Mouse (Mus musculus) hindbrain, embryonic 10.5 days (tissue): ENCODE data around the gene Crabp2. TPM values are rescaled to one million over a fixed set of nuclear protein-coding genes. Genes with fewer than 3 reads are reported as not detected.
A peak's percentile ranks its signal among the peaks of the same experiment; 100 is the strongest.
"Not testable (repeated sequence)": the region's sequence is repeated elsewhere in the genome, so short reads cannot be mapped to it uniquely, and the experiment has no call there.

Experiments
- DNase-seq: peaks from one replicate; pipeline ENCODE4 v3.0.0-alpha.2; 2017; ENCODE audit warnings: low spot score
- H3K27ac ChIP-seq: fragments of 300-500 bp; sonication (generic); 2 replicates; pipeline ENCODE4 v1.5.1; 2016; ENCODE audit warnings: mild to moderate bottlenecking, moderate library complexity
- H3K27me3 ChIP-seq: fragments of 300-500 bp; sonication (generic); 2 replicates; pipeline ENCODE4 v1.6.1; 2016; ENCODE audit warnings: mild to moderate bottlenecking; ENCODE audit not compliant: poor library complexity, insufficient read depth, severe bottlenecking
- H3K36me3 ChIP-seq: fragments of 300-500 bp; sonication (generic); 2 replicates; pipeline ENCODE4 v1.6.1; 2016; ENCODE audit warnings: mild to moderate bottlenecking, moderate library complexity
- H3K4me1 ChIP-seq: fragments of 300-500 bp; sonication (generic); replicated peaks from 2 replicates; pipeline ENCODE4 v1.6.1; 2016; ENCODE audit warnings: mild to moderate bottlenecking
- H3K4me3 ChIP-seq: fragments of 300-500 bp; sonication (generic); 2 replicates; pipeline ENCODE4 v1.5.1; 2016; ENCODE audit warnings: mild to moderate bottlenecking, moderate library complexity
- H3K9me3 ChIP-seq: fragments of 300-500 bp; sonication (generic); 2 replicates; pipeline ENCODE4 v1.6.1; 2016; ENCODE audit warnings: mild to moderate bottlenecking, moderate library complexity
- WGBS: fragments of 180-500 bp; shearing (Covaris S2); methylation state at CpG from one replicate; pipeline ENCODE4 v1.1.7; 2016; 5-methylcytosine and 5-hydroxymethylcytosine counted together
- polyA plus RNA-seq: library from polyadenylated mRNA; unstranded; fragments of >200 nt; fragmentation: Nextera tagmentation; extraction: Ambion mirVana; gene quantifications from 2 replicates; pipeline ENCODE4 v1.2.1, GENCODE M21; 2016

The Crabp2 gene
- polyA plus RNA-seq, result 956 and 1,072 TPM in 2 replicates

DNA sequence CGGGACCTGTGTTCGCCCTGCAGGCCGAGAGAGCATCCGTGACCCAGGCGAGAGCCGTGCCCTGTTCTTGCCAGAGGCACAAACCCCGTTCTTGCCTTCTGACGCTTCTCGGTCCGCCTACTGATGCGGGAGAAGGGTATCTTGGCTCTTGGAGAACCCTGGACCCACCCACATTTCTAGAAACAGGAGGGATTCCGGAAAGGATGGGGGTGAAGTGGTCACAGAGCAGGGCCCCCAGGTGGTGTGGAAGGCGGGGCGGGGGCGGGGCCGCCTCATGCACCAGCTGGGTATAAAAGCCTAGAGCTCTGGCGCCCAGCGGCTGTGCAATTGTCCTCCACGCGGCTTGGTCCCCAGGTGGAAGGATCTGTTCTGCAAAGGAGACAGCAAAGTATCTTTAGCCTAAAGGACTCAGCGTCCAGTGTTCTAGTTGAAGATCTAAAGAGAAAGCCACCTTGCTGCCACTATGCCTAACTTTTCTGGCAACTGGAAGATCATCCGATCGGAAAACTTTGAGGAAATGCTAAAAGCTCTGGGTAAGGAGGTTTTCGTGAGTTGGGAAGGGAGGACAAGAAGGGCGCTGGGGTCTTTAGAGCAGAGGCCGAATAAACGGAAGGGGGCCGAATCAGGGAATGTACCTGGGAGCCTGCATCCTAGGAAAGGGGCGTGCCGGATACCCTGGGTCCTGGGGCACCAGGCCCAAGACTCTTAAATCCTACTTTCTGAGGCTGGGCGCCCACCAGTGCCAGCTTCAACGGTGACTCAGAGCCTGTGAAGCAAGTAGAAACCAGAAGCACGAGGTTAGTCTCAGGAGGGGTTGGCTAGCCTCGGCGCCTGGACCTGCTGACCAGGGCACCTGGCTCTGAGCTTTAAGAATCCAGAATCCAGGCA, at the start of gene Crabp2:
Gene Crabp2 (plus strand): TSS at position 289 of the 888 bp plus-strand sequence.
- Histone ChIP-seq H3K27me3 (no peaks in the 10 kb centered on the region), H3K27ac (peak within 1 kb of the TSS; percentile 97), H3K4me3 (peak within 1 kb of the TSS; percentile 75), H3K4me1 (peaks cover 100% of the 10 kb centered on the region), H3K36me3 (peaks cover 32% of the 10 kb centered on the region), H3K9me3 (no peaks in the 10 kb centered on the region)
- under 1% methylated on average over 35 of the region's 35 CpGs for WGBS
- DNase-seq, result peak; percentile 81

DNA sequence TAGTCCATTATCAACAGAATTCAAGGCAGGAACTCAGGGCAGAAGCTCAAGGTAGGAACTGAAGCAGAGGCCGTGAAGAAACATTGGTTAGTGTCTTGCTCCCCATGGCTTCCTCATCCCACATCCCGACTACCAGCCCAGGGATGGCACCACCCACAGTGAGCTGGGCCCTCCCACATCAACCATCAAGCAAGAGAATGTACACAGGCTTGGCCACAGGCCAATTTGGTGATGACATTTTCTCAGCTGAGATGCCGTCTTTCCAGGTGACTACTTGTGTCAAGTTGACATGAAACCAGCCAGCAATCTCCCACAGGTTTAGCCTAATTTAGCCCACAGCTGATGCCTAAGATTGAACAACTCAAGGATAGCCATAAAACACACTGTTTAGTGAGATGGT, 49.2 kb upstream of the Crabp2 start:
- WGBS, result 75% methylated on average over 3 of the region's 3 CpGs
- no peak for DNase-seq
- H3K9me3 ChIP-seq, result no peaks in the 10 kb centered on the region
- H3K36me3 ChIP-seq, result no peaks in the 10 kb centered on the region
- no peak overlapping the region for H3K27ac ChIP-seq
- no peak overlapping the region for H3K4me3 ChIP-seq
- H3K27me3 ChIP-seq, result no peaks in the 10 kb centered on the region
- 0 out of 2 replicates have a peak, but pooled peaks cover 4% of the 10 kb centered on the region for H3K4me1 ChIP-seq

DNA sequence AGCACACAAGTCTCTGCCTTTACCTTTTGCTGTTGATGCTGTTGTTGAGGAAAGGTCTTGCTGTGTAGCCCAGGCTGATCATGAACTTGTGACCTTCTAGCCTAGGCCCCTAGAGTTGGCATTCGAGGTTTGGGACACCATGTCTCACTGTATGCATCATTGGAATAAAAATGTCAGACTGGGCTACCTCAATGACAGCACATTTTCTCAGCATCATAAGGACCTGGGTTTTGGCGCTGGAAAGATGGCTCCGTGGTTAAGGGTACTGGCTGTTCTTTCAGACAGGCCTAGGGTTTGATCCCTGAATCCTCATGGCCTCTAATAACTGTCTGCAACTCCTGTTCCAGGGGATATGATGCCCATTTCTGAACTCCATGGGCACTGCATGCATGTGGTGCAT, 48.7 kb upstream of the Crabp2 start:
- Histone ChIP-seq H3K36me3 (no peaks in the 10 kb centered on the region), H3K27ac (no peak overlapping the region), H3K4me3 (no peak overlapping the region), H3K27me3 (no peaks in the 10 kb centered on the region), H3K9me3 (no peaks in the 10 kb centered on the region), H3K4me1 (0 out of 2 replicates have a peak, but pooled peaks cover 4% of the 10 kb centered on the region)
- WGBS, result 85% methylated on average over 3 of the region's 3 CpGs
- no peak for DNase-seq

DNA sequence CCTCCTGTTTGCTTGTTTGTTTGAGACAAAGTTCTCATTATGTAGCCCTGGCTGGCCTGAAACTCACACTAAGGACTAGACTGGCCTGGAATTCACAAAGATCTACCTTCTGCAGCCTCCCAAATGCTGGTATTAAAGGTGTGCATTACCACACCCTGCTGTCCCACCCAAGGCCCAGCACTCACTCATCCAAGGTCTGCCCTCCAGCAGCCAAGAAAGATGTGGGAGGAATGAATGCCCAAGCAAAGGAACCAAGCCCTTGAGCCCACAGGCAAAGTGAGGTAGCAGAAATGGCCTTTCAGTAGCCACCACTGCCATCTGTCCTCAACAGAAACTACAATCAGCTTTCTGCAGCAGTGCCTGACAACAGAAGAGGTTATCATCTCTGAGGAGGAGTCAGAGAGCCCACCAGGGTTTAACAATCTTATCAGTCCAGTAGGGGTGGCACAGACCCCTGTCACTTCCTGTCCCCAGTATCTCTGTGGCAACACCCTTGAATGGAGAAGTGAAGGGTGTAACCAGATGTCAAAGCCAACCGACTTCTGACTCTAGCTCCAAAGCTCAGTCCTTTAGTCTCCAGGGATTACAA, 47.3 kb upstream of the Crabp2 start:
- Histone ChIP-seq H3K4me3 (no peak overlapping the region), H3K9me3 (no peaks in the 10 kb centered on the region), H3K27me3 (no peaks in the 10 kb centered on the region), H3K36me3 (no peaks in the 10 kb centered on the region), H3K4me1 (peaks cover 9% of the 10 kb centered on the region; the same call in 1 of the 2 replicates), H3K27ac (0 out of 2 replicates have a peak overlapping the region, but pooled peaks have one; percentile 40)
- WGBS, result 59% methylated on average over 1 of the region's 1 CpGs
- no peak for DNase-seq

DNA sequence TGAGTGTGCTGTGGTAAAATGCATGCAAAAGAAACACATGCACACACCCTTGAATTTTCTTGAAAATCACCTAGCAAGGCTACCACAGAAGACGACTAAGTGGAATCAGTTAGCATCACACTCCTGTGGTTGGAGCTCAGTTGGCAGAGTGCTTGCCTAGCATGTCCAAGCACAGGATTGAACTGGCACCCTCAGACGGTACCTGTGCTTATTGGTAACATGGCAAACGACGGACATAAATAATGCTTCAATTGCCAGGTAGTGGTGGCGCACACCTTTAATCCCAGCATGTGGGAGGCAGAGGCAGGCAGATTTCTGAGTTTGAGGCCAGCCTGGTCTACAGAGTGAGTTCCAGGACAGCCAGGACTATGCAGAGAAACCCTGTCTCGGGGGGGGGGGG, 46.5 kb upstream of the Crabp2 start:
- 84% methylated on average over 6 of the region's 6 CpGs for WGBS

DNA sequence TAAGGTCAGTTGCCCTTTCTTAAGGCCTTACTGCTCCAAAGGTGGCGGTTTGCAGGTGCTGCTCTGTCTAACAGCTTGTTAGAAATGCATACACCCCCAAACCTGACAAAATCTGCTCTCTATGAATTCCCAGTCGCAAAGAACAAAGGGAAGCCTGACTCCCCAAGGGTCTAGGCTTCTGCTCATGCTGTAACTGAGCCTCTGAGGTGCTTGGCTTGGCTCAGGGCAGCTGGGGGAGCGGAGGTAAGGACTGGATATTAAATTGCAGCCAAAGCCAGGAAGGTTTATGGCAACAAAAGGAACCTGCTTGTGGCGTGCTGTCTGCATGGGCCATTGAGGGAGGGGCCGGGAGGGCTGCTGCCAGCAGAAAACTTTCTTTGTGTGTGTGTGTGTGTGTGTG, 44.6 kb upstream of the Crabp2 start:
- WGBS, result 49% methylated on average over 5 of the region's 5 CpGs
- H3K27ac ChIP-seq, result peak overlapping the region; percentile 0; the same call in 1 of the 2 replicates

More for the DNA sequence above, 46.5 kb upstream of the Crabp2 start:
- not testable (repeated sequence) for H3K4me3 ChIP-seq, H3K27ac ChIP-seq, DNase-seq, H3K9me3 ChIP-seq, H3K27me3 ChIP-seq, H3K36me3 ChIP-seq
- H3K4me1 ChIP-seq, result peaks cover 10% of the 10 kb centered on the region; the same call in 1 of the 2 replicates

DNA sequence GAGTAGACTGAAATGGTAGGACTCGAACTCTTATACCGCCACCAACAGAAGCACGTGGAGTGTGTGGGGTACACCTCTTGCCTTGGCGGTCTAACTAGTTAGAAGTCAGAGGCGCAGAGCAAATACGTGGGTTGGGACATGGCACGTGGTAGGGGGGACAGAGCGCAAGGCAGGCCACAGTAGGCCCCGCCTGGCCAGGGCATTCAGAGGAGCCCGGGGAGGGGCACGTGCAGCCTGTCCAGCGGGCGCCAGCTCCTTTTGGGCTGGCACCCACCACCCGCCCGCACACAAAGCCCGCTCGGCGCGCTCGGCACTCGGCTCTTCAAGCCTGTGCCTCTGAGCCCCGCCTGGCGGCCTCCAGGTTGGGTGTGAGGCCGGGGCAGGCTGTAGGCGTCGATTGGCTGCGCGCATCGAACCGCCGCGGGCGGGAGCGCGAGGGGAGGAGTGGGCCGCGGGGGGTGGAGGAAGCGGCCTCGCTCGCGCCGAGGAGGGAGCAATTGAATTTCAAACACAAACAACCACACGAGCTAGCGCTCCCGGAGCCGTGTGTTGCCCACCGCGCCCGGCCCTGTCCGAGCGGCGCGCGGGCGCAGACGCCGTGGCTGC, 42.5 kb upstream of the Crabp2 start, which contains the start of gene Hdgf:
Gene Hdgf (plus strand): TSS at position 442 of the 606 bp plus-strand sequence.
- Histone ChIP-seq H3K27ac (peak within 1 kb of the TSS; percentile 99), H3K4me1 (peaks cover 50% of the 10 kb centered on the region), H3K27me3 (no peaks in the 10 kb centered on the region), H3K36me3 (no peaks in the 10 kb centered on the region; the same call in 1 of the 2 replicates), H3K4me3 (peak within 1 kb of the TSS; percentile 97), H3K9me3 (no peaks in the 10 kb centered on the region)
- WGBS, result 1% methylated on average over 57 of the region's 57 CpGs
- peak; percentile 97 for DNase-seq

More for the DNA sequence above, 44.6 kb upstream of the Crabp2 start:
- H3K36me3 ChIP-seq, result no peaks in the 10 kb centered on the region
- peaks cover 28% of the 10 kb centered on the region for H3K4me1 ChIP-seq
- DNase-seq, result no peak
- no peaks in the 10 kb centered on the region for H3K27me3 ChIP-seq
- H3K4me3 ChIP-seq, result no peak overlapping the region
- H3K9me3 ChIP-seq, result no peaks in the 10 kb centered on the region

DNA sequence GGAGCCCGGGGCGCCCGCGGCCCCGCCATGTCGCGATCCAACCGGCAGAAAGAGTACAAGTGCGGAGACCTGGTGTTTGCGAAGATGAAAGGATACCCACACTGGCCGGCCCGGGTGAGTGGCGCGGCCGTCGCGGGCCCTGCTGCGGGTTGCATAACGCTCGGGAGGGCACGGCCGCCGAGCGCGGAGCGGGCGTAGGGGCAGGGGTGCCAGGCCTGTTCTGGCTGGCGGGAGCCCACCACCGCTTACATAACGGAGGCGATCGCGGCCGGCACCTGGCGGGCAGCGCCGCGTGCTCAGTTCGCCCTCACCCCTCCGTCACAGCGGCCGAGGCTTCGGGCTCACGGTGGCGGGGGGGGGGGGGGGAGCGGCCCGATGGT, 41.9 kb upstream of the Crabp2 start:
- peaks cover 56% of the 10 kb centered on the region for H3K4me1 ChIP-seq
- peak overlapping the region; percentile 99 for H3K27ac ChIP-seq
- H3K4me3 ChIP-seq, result peak overlapping the region; percentile 97
- WGBS, result under 1% methylated on average over 44 of the region's 47 CpGs
- H3K9me3 ChIP-seq, result no peaks in the 10 kb centered on the region
- no peaks in the 10 kb centered on the region for H3K27me3 ChIP-seq
- DNase-seq, result no peak
- H3K36me3 ChIP-seq, result peaks cover 4% of the 10 kb centered on the region; the same call in 1 of the 2 replicates

DNA sequence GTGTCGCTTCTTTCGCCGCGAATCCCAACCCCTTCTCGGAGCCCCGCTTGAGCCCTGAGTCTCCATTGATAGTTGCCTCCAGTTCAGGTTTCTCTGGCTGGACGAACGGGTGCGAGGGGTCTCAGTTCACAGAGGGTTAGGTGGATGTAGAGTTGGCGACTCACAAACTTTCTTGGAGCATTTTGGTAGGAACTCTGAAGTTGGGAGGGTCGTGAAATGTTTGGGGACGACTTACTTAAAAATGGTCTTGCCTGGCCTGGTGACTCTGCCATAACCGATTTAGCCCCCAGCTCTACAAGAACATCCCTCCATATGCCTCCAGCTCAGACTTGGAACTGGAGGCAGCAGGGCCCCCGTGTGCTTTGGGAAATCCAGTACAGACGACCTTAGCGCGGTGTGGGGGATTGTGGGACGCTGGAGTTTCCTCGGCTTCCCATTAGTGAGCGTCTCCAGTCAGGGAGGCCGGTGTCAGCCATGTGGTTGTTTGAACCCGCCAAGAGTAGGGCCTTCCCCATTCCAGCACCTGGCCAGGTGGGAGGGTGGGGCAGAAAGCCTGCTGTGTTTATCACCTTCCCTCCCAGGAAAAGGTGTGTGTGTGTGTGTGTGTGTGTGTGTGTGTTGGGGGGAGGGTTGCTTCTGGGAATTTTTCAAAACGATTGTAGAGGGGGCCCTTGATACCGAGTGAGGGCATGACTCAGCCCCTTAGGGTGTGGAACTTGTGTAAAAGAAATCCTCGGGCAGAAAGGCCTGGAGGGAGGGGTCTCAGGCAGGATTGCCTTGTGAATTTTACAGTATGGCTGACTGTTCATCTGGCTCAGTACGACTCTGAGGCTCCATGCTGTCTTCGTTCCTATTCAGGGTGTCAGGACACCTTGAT, 41.2 kb upstream of the Crabp2 start:
- peaks cover 4% of the 10 kb centered on the region; the same call in 1 of the 2 replicates for H3K36me3 ChIP-seq
- H3K4me3 ChIP-seq, result peak overlapping the region; percentile 97
- H3K4me1 ChIP-seq, result peaks cover 61% of the 10 kb centered on the region
- DNase-seq, result peak; percentile 64
- WGBS, result under 1% methylated on average over 27 of the region's 27 CpGs
- H3K27ac ChIP-seq, result peak overlapping the region; percentile 99
- H3K9me3 ChIP-seq, result no peaks in the 10 kb centered on the region
- no peaks in the 10 kb centered on the region for H3K27me3 ChIP-seq

DNA sequence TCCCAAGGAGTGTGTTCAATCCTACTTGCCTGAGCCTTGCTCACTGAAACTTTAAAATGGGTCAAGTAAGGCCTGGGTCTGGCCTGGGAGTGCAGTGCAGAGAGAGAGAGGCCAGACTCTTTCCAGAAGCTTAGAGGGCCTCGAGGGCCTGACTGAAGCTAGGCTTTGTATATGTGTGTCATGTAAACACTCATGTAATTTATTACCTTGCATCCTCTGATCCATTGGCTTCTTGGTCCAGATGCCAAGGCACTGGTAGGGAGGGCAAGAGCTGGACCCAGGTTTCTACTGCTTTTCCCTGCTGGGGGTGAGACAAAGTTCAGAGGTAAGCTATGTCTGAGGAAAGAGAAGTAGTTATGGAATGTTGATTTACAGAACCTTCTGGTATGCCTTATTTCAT, 40.6 kb upstream of the Crabp2 start:
- Histone ChIP-seq H3K4me3 (peak overlapping the region; percentile 97), H3K4me1 (peaks cover 61% of the 10 kb centered on the region), H3K36me3 (peaks cover 8% of the 10 kb centered on the region), H3K27me3 (no peaks in the 10 kb centered on the region), H3K27ac (peak overlapping the region; percentile 99), H3K9me3 (no peaks in the 10 kb centered on the region)
- DNase-seq, result no peak
- WGBS, result 10% methylated on average over 1 of the region's 1 CpGs

DNA sequence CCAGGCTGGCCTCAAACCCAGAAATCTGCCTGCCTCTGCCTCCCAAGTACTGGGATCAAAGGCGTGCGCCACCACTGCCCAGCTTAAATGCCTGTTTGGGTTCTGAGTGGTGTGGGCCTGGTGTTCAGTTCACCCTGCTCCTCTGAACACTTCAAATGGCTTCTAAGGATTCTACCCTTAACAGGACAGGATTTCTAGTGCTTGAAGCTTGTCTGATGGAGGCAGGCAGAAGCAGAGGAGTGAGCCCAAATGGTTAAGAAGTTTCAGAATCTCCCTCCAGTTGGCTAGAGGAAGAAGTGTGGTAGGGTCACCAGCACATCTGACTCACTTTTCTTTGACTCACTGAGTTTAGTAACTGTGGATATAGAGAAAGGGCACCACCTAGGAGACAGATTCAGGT, 39.1 kb upstream of the Crabp2 start:
- WGBS, result 85% methylated on average over 2 of the region's 2 CpGs
- Histone ChIP-seq H3K4me1 (peaks cover 64% of the 10 kb centered on the region), H3K27ac (peak overlapping the region; percentile 99), H3K27me3 (no peaks in the 10 kb centered on the region), H3K36me3 (peaks cover 23% of the 10 kb centered on the region), H3K9me3 (no peaks in the 10 kb centered on the region), H3K4me3 (peak overlapping the region; percentile 97)
- DNase-seq, result no peak

DNA sequence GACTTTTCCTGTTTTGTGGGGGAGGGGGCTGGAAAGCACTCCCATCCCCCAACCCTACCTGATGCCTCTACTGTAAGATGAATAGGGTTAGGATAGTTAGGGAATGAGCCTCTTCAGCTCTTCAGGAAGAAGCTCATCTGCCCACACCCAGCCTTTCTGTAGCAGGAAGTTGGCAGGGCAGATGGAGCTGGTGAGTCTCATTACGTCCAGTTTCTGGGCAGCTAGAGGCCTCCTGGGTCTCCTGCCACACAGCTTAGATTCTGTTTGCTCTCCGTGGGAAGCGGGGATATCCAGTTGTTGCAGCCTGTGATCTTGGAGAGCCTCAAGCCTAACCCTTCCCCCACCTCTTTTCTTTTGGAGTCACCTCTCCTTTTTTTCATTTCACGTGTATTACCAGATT, 38.6 kb upstream of the Crabp2 start:
- DNase-seq, result no peak
- WGBS, result 3% methylated on average over 4 of the region's 4 CpGs
- peak overlapping the region; percentile 99 for H3K27ac ChIP-seq
- peak overlapping the region; percentile 97 for H3K4me3 ChIP-seq
- H3K36me3 ChIP-seq, result peaks cover 28% of the 10 kb centered on the region
- H3K27me3 ChIP-seq, result no peaks in the 10 kb centered on the region
- peaks cover 64% of the 10 kb centered on the region for H3K4me1 ChIP-seq
- H3K9me3 ChIP-seq, result no peaks in the 10 kb centered on the region
